Mouse (Mus musculus): ENCODE results near the gene Sf3a2. TPM values are rescaled to one million over a fixed set of nuclear protein-coding genes. Genes with fewer than 3 reads are reported as not detected.
"Not testable (repeated sequence)": the region's sequence is repeated elsewhere in the genome, so short reads cannot be mapped to it uniquely, and the experiment has no call there.

Sf3a2 gene
- total RNA-seq, 2 experiments from 2014 or later = 51.4 to 55.6 TPM

- DNase-seq = no peak
Measured at GRCm38 (mm10) chr10:80804340-80804739, 6.3 kb downstream of the Sf3a2 start.

- no peak for DNase-seq
Measured at GRCm38 (mm10) chr10:80804916-80805315, 6.9 kb downstream of the Sf3a2 start, which contains the start of gene Amh. Amh (plus strand) TSS chr10:80805243.

- no peak for DNase-seq
Measured at GRCm38 (mm10) chr10:80805322-80805721, 7.3 kb downstream of the Sf3a2 start.

- DNase-seq = peak; percentile 85 to 90
Measured at GRCm38 (mm10) chr10:80805925-80806324, 7.9 kb downstream of the Sf3a2 start.

- DNase-seq = no peak
Measured at GRCm38 (mm10) chr10:80806341-80807056, 8.5 kb downstream of the Sf3a2 start.

GRCm38 (mm10) chr10:80807057-80807627 is 9.1 kb downstream of the Sf3a2 start:
- DNase-seq = peak; percentile 84 to 87

- no peak for DNase-seq
Measured at GRCm38 (mm10) chr10:80808099-80808984, 10.3 kb downstream of the Sf3a2 start.

- no peak for DNase-seq
Measured at GRCm38 (mm10) chr10:80808985-80809632, 11.1 kb downstream of the Sf3a2 start.

- peak; percentile 78 to 85 for DNase-seq
Measured at GRCm38 (mm10) chr10:80810084-80810483, 12.1 kb downstream of the Sf3a2 start.

- peak; percentile 68 to 77 for DNase-seq
Measured at GRCm38 (mm10) chr10:80812391-80813041, 14.5 kb downstream of the Sf3a2 start.

GRCm38 (mm10) chr10:80813366-80813765 is 15.4 kb downstream of the Sf3a2 start, which contains the start of gene Jsrp1:
Jsrp1 (minus strand) TSS chr10:80813498.
- DNase-seq = no peak

GRCm38 (mm10) chr10:80814800-80815199 is 16.8 kb downstream of the Sf3a2 start:
- no peak for DNase-seq

- DNase-seq = not testable (repeated sequence)
Measured at GRCm38 (mm10) chr10:80816303-80816702, 18.3 kb downstream of the Sf3a2 start.

- DNase-seq = peak in 1 of 2 experiments; percentile 62
Measured at GRCm38 (mm10) chr10:80817164-80817563, 19.2 kb downstream of the Sf3a2 start.

GRCm38 (mm10) chr10:80817955-80818354 is 20.0 kb downstream of the Sf3a2 start:
- not testable (repeated sequence) for DNase-seq

- no peak for DNase-seq
Measured at GRCm38 (mm10) chr10:80818599-80819281, 20.7 kb downstream of the Sf3a2 start.

GRCm38 (mm10) chr10:80819406-80819805 is 21.4 kb downstream of the Sf3a2 start:
- no peak for DNase-seq

- no peak for DNase-seq
Measured at GRCm38 (mm10) chr10:80821991-80822390, 24.0 kb downstream of the Sf3a2 start.

GRCm38 (mm10) chr10:80822528-80822927 is 24.5 kb downstream of the Sf3a2 start:
- DNase-seq = no peak

GRCm38 (mm10) chr10:80823316-80823715 is 25.3 kb downstream of the Sf3a2 start:
- DNase-seq = no peak
